Mouse (Mus musculus) CH12.LX (cell line): Measurements from ENCODE around the gene Larp4b. TPM values are rescaled to one million over a fixed set of nuclear protein-coding genes. Genes with fewer than 3 reads are reported as not detected.

Experiments
- DNase-seq: peaks from one replicate; pipeline ENCODE4 v3.0.0-alpha.2; 2013; ENCODE audit errors: extremely low read depth
- H3K27ac ChIP-seq: 2 replicates; pipeline ENCODE4 v1.5.1; 2012; ENCODE audit warnings: low read depth, mild to moderate bottlenecking, control low read depth, moderate library complexity; ENCODE audit not compliant: insufficient read depth
- H3K27me3 ChIP-seq: replicated peaks from 2 replicates; pipeline ENCODE3; 2012; ENCODE audit warnings: inconsistent platforms
- H3K36me3 ChIP-seq, 2 experiments: replicated peaks in 1 of 2; 2 replicates each; pipeline versions ENCODE3 to v1.6.1; 2012; ENCODE audit warnings: inconsistent platforms in 1 of 2, low read length in 1 of 2, mild to moderate bottlenecking in 1 of 2, mixed read lengths in 1 of 2, moderate library complexity in 1 of 2; ENCODE audit not compliant: control insufficient read depth in 1 of 2, insufficient read depth in 1 of 2
- H3K4me1 ChIP-seq, 2 experiments: 2 replicates each; pipeline ENCODE4 v1.6.1; 2012; ENCODE audit warnings: inconsistent platforms in 1 of 2, moderate library complexity in 1 of 2; ENCODE audit not compliant: insufficient read depth in 2 of 2, control insufficient read depth in 1 of 2
- H3K4me2 ChIP-seq: 2 replicates; pipeline ENCODE4 v1.6.1; 2012; ENCODE audit warnings: low read depth, mild to moderate bottlenecking, control low read depth; ENCODE audit not compliant: poor library complexity, insufficient read depth, severe bottlenecking
- H3K4me3 ChIP-seq, 3 experiments: fragments of 150-350 bp in 1 of 3; sonication (generic) in 1 of 3; replicated peaks in 1 of 3; 2 replicates each; pipeline versions ENCODE3 to v1.5.1; 2011 to 2012; ENCODE audit warnings: low read depth in 2 of 3, low read length in 2 of 3, mild to moderate bottlenecking in 2 of 3, moderate library complexity in 2 of 3, control low read depth in 1 of 3, improper control_type of control experiment in 1 of 3, inconsistent platforms in 1 of 3, mixed read lengths in 1 of 3; ENCODE audit not compliant: poor library complexity in 1 of 3
- H3K79me2 ChIP-seq: replicated peaks from 2 replicates; pipeline ENCODE4 v1.6.1; 2012; ENCODE audit warnings: mild to moderate bottlenecking, moderate library complexity; ENCODE audit not compliant: control insufficient read depth, poor library complexity, insufficient read depth, severe bottlenecking; ENCODE audit errors: extremely low read depth
- H3K9ac ChIP-seq: 2 replicates; pipeline ENCODE4 v1.6.1; 2012; ENCODE audit warnings: low read depth, mild to moderate bottlenecking, control low read depth, moderate library complexity; ENCODE audit not compliant: insufficient read depth
- H3K9me3 ChIP-seq: replicated peaks from 2 replicates; pipeline ENCODE3; 2012; ENCODE audit warnings: low read length, inconsistent platforms, mixed read lengths
- CHD1 ChIP-seq: IDR thresholded peaks from 2 replicates; pipeline ENCODE4 v1.6.1; 2012; ENCODE audit warnings: low read depth, low read length, improper control_type of control experiment, inconsistent platforms
- CTCF ChIP-seq, 2 experiments: IDR thresholded peaks in 1 of 2; conservative IDR thresholded peaks in 1 of 2; 2 replicates each; pipeline ENCODE4 v1.5.1; 2011 to 2012; ENCODE audit warnings: low read depth in 2 of 2, low read length in 2 of 2, improper control_type of control experiment in 1 of 2, inconsistent platforms in 1 of 2, mild to moderate bottlenecking in 1 of 2, moderate library complexity in 1 of 2
- E2F4 ChIP-seq: IDR thresholded peaks from 2 replicates; pipeline ENCODE4 v1.6.1; 2011; ENCODE audit warnings: low read depth, low read length, improper control_type of control experiment; ENCODE audit not compliant: insufficient replicate concordance
- EP300 ChIP-seq: IDR thresholded peaks from 2 replicates; pipeline ENCODE4 v1.6.1; 2011; ENCODE audit warnings: low read length, improper control_type of control experiment
- ETS1 ChIP-seq: conservative IDR thresholded peaks from 2 replicates; pipeline ENCODE4 v1.6.1; 2012; ENCODE audit warnings: low read depth, mild to moderate bottlenecking, inconsistent platforms, low read length, improper control_type of control experiment, moderate library complexity
- GABPA ChIP-seq: IDR thresholded peaks from 2 replicates; pipeline ENCODE4 v1.6.1; 2012; ENCODE audit warnings: low read depth, low read length, improper control_type of control experiment, inconsistent platforms; ENCODE audit not compliant: insufficient replicate concordance
- IRF4 ChIP-seq: IDR thresholded peaks from 2 replicates; pipeline ENCODE4 v1.6.1; 2014; ENCODE audit warnings: low read depth, mild to moderate bottlenecking, inconsistent platforms, low read length, improper control_type of control experiment
- JUN ChIP-seq: IDR thresholded peaks from 2 replicates; pipeline ENCODE4 v1.6.1; 2011; ENCODE audit warnings: low read depth, mild to moderate bottlenecking, low read length, improper control_type of control experiment, moderate library complexity; ENCODE audit not compliant: insufficient read depth
- JUND ChIP-seq: conservative IDR thresholded peaks from 2 replicates; pipeline ENCODE4 v1.6.1; 2011; ENCODE audit warnings: low read depth, low read length, improper control_type of control experiment
- KAT2A ChIP-seq: IDR thresholded peaks from 2 replicates; pipeline ENCODE4 v1.6.1; 2012; ENCODE audit warnings: low read length, improper control_type of control experiment, inconsistent platforms; ENCODE audit not compliant: insufficient replicate concordance
- MAZ ChIP-seq: IDR thresholded peaks from 2 replicates; pipeline ENCODE4 v1.6.1; 2012; ENCODE audit warnings: low read depth, mild to moderate bottlenecking, inconsistent platforms, low read length, improper control_type of control experiment, moderate library complexity
- MXI1 ChIP-seq: IDR thresholded peaks from 2 replicates; pipeline ENCODE4 v1.6.1; 2011; ENCODE audit warnings: mild to moderate bottlenecking, low read depth, low read length, improper control_type of control experiment
- NELFE ChIP-seq: IDR thresholded peaks from 2 replicates; pipeline ENCODE4 v1.6.1; 2011; ENCODE audit warnings: low read depth, low read length, improper control_type of control experiment
- NRF1 ChIP-seq: IDR thresholded peaks from 2 replicates; pipeline ENCODE4 v1.6.1; 2014; ENCODE audit warnings: low read depth, mild to moderate bottlenecking, inconsistent platforms, low read length, improper control_type of control experiment, moderate library complexity
- PAX5 ChIP-seq: IDR thresholded peaks from 2 replicates; pipeline ENCODE4 v1.6.1; 2012; ENCODE audit warnings: low read length, inconsistent platforms, mixed read lengths
- POLR2A ChIP-seq: IDR thresholded peaks from 2 replicates; pipeline ENCODE4 v1.6.1; 2011; ENCODE audit warnings: low read depth, mild to moderate bottlenecking, improper control_type of control experiment, low read length
- RAD21 ChIP-seq: IDR thresholded peaks from 2 replicates; pipeline ENCODE4 v1.6.1; 2011; ENCODE audit warnings: low read depth, mild to moderate bottlenecking, low read length, improper control_type of control experiment, moderate library complexity
- RCOR1 ChIP-seq: conservative IDR thresholded peaks from 2 replicates; pipeline ENCODE4 v1.6.1; 2012; ENCODE audit warnings: low read depth, mild to moderate bottlenecking, inconsistent platforms, low read length, improper control_type of control experiment
- SIN3A ChIP-seq: IDR thresholded peaks from 2 replicates; pipeline ENCODE4 v1.6.1; 2012; ENCODE audit warnings: low read length, improper control_type of control experiment, inconsistent platforms
- SMC3 ChIP-seq: IDR thresholded peaks from 2 replicates; pipeline ENCODE4 v1.6.1; 2011; ENCODE audit warnings: low read depth, low read length, improper control_type of control experiment
- UBTF ChIP-seq: IDR thresholded peaks from 2 replicates; pipeline ENCODE4 v1.6.1; 2012; ENCODE audit warnings: low read depth, mild to moderate bottlenecking, inconsistent platforms, low read length, improper control_type of control experiment, moderate library complexity
- USF1 ChIP-seq: IDR thresholded peaks from 2 replicates; pipeline ENCODE4 v1.6.1; 2014; ENCODE audit warnings: low read depth, mild to moderate bottlenecking, inconsistent platforms, low read length, improper control_type of control experiment
- ZKSCAN1 ChIP-seq: IDR thresholded peaks from 2 replicates; pipeline ENCODE4 v1.6.1; 2012; ENCODE audit warnings: low read depth, inconsistent platforms, low read length, improper control_type of control experiment, borderline replicate concordance
- ZMIZ1 ChIP-seq: IDR thresholded peaks from 2 replicates; pipeline ENCODE4 v1.6.1; 2012; ENCODE audit warnings: low read depth, mild to moderate bottlenecking, inconsistent platforms, low read length, improper control_type of control experiment
- ZNF384 ChIP-seq: IDR thresholded peaks from 2 replicates; pipeline ENCODE4 v1.6.1; 2012; ENCODE audit warnings: low read depth, low read length, improper control_type of control experiment, inconsistent platforms
- dilution Hi-C: fragments of 300-500 bp; cut with MboI; formaldehyde crosslinking; loops from 2 replicates; pipeline ENCODE4 v1.14.3; 2020; ENCODE audit warnings: low sequenced_read_pairs; ENCODE audit not compliant: extremely low pct_unique_long_range_greater_than_20kb, extremely low pct_ligation_motif_present
- in situ Hi-C: fragments of 300-500 bp; cut with MboI; formaldehyde crosslinking; loops from 3 replicates; pipeline ENCODE4 v1.14.3; 2019; ENCODE audit warnings: low sequenced_read_pairs, low pct_ligation_motif_present, low pct_unique_long_range_greater_than_20kb, mixed read lengths
- polyA plus RNA-seq: library from polyadenylated mRNA; unstranded; fragments of >175 nt; gene quantifications from 2 replicates; pipeline ENCODE4 v1.2.1, GENCODE M21; 2012; ENCODE audit warnings: low read depth; ENCODE audit not compliant: insufficient read length
- total RNA-seq, 2 experiments: library from RNA; depleted of rRNA; stranded (reverse); fragments of 300-350 nt in 1 of 2; fragments of >200 nt in 1 of 2; gene quantifications; 2 replicates each; pipeline ENCODE4 v1.2.3; 2012 to 2014

Larp4b gene
- total and polyA plus RNA-seq, 3 experiments = 57.9 to 63.3 (median 58.3) TPM

DNA sequence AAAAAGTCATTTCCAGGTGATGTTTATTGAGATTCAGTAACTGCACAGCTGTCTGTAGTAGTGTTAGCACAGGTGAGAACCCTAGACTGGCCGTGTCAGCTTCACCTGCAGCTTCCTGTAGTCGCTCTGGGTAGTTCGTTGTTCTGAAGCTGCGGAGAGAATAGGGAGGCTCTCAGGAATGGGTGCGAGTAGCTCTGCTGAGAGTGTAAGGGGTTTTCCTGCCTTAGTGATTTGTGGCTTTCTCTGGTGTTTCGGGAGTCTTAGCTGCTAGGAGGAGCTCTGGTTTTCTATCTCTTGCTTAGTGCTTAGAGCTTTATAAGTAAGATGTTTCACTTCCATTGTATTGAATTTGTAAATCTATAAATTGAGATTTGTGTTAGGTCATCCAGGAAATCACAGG is 42.4 kb downstream of the Larp4b start:
- in situ Hi-C loops = no loop called here
- Histone ChIP-seq H3K9ac (no peak overlapping the region), H3K4me2 (peak overlapping the region; percentile 84)

DNA sequence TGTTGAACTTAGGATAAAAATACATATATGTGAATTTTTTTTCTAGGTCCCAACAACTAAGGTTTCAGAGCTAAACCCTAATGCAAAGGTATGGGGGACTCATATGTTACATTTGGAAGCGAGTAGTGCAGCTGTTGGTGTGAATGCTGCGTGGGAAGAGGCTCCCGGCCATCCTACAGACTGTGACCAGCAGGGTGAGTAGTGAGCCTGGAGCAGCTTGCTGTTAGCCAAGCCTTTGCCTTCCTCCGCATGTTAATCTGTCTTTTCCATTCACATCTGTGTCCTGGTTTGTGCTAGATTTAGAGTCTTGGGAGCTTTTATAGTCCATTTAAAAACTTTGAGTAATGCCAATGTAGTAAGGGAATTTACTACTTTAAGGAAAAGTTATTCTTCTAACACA is 43.1 kb downstream of the Larp4b start:
- no peaks in the 10 kb centered on the region for H3K9me3 ChIP-seq
- no peak for TF ChIP-seq ZNF384
- no peak for TF ChIP-seq RCOR1
- no peak for TF ChIP-seq KAT2A
- TF ChIP-seq USF1 = no peak
- no peak for TF ChIP-seq JUND
- peak in 1 of 2 experiments; percentile 46; a peak in 2 of 4 replicates for TF ChIP-seq CTCF (conservative IDR thresholded peaks at IDR 0.05 in 1 of 2, IDR thresholded peaks at IDR 0.05 in 1 of 2; ENCODE audit: low read depth in 2 of 2, low read length in 2 of 2)
- TF ChIP-seq E2F4 = no peak
- TF ChIP-seq NELFE = no peak
- TF ChIP-seq RAD21 = peak; percentile 6
- no peak for TF ChIP-seq PAX5
- peaks cover 16% of the 10 kb centered on the region for H3K79me2 ChIP-seq
- DNase-seq = no peak
- H3K4me2 ChIP-seq = no peak overlapping the region
- H3K9ac ChIP-seq = no peak overlapping the region
- no peaks in the 10 kb centered on the region for H3K27me3 ChIP-seq
- peaks cover 33 to 64% of the 10 kb centered on the region in 2 experiments for H3K36me3 ChIP-seq
- dilution Hi-C loops = no loop called here
- peaks cover 24 to 67% of the 10 kb centered on the region in 2 experiments for H3K4me1 ChIP-seq
- in situ Hi-C loops = no loop called here
- no peak overlapping the region for H3K4me3 ChIP-seq
- peak overlapping the region; percentile 41 for H3K27ac ChIP-seq

More for the DNA sequence above, 42.4 kb downstream of the Larp4b start:
- peaks cover 16% of the 10 kb centered on the region for H3K79me2 ChIP-seq
- H3K27ac ChIP-seq = no peak overlapping the region
- TF ChIP-seq IRF4 (peak; percentile 77), SIN3A (0 out of 2 replicates have a peak, but pooled peaks have one; percentile 26), CHD1 (no peak), EP300 (peak; percentile 73)
- TF ChIP-seq, all 38 proteins: peak for 3
- Histone ChIP-seq H3K9me3 (no peaks in the 10 kb centered on the region), H3K4me3 (no peak overlapping the region), H3K27me3 (no peaks in the 10 kb centered on the region), H3K36me3 (peaks cover 32 to 64% of the 10 kb centered on the region in 2 experiments), H3K4me1 (peaks cover 24 to 67% of the 10 kb centered on the region in 2 experiments)
- dilution Hi-C loops = no loop called here
- no peak for DNase-seq

DNA sequence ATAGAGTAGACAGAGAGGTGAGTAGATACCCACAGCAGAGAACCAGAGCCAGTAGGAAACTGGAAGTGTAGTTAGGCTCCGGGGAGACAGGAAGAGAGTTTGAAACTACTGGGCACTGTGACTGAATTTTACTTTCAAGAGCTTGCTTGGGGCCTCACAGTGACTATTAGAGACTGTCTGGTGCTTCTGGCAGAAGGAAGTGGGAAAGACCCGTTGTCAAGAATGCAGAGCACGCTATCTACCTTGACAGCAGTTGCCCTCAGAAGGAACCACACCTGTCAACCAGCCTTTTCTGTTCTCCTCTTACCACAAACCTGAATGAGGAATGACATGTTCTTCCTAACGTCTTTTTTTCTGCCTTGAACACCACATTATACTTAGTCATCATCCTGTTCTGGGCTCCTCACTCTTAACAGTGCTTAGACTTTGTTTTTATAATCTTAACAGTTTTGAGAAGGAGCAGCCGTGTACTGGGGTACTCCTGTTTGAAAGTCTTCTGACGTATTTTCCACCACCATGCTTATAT is 45.8 kb downstream of the Larp4b start:
- in situ Hi-C loops (no loop called here), dilution Hi-C loops (no loop called here)
- H3K9me3 ChIP-seq = no peaks in the 10 kb centered on the region
- H3K36me3 ChIP-seq = peaks cover 45 to 79% of the 10 kb centered on the region in 2 experiments
- no peak overlapping the region for H3K9ac ChIP-seq
- no peak overlapping the region for H3K4me3 ChIP-seq
- peak overlapping the region; percentile 69 for H3K27ac ChIP-seq
- peaks cover 8% of the 10 kb centered on the region for H3K79me2 ChIP-seq
- no peaks in the 10 kb centered on the region for H3K27me3 ChIP-seq
- H3K4me1 ChIP-seq = peaks cover 24 to 54% of the 10 kb centered on the region in 2 experiments
- H3K4me2 ChIP-seq = 0 out of 2 replicates have a peak overlapping the region, but pooled peaks have one; percentile 8
- DNase-seq = peak; percentile 58
- no peak for TF ChIP-seq E2F4
- TF ChIP-seq MXI1 = peak; percentile 42; the same call in 1 of the 2 replicates
- TF ChIP-seq JUND = no peak
- no peak for TF ChIP-seq ZMIZ1
- no peak for TF ChIP-seq CTCF (conservative IDR thresholded peaks at IDR 0.05 in 1 of 2, IDR thresholded peaks at IDR 0.05 in 1 of 2; ENCODE audit: low read depth in 2 of 2, low read length in 2 of 2)
- peak; percentile 14; the same call in 1 of the 2 replicates for TF ChIP-seq ETS1
- no peak for TF ChIP-seq MAZ
- no peak for TF ChIP-seq NRF1
- TF ChIP-seq RCOR1 = no peak
- TF ChIP-seq GABPA = no peak
- TF ChIP-seq EP300 = peak; percentile 53; the same call in 1 of the 2 replicates
- TF ChIP-seq PAX5 = no peak
- TF ChIP-seq ZKSCAN1 = no peak
- TF ChIP-seq POLR2A = no peak
- TF ChIP-seq USF1 = no peak
- TF ChIP-seq SMC3 = no peak
- TF ChIP-seq JUN = no peak
- TF ChIP-seq UBTF = no peak
